Mouse (Mus musculus): ENCODE results near the gene Pdhb.

Pdhb gene

DNA sequence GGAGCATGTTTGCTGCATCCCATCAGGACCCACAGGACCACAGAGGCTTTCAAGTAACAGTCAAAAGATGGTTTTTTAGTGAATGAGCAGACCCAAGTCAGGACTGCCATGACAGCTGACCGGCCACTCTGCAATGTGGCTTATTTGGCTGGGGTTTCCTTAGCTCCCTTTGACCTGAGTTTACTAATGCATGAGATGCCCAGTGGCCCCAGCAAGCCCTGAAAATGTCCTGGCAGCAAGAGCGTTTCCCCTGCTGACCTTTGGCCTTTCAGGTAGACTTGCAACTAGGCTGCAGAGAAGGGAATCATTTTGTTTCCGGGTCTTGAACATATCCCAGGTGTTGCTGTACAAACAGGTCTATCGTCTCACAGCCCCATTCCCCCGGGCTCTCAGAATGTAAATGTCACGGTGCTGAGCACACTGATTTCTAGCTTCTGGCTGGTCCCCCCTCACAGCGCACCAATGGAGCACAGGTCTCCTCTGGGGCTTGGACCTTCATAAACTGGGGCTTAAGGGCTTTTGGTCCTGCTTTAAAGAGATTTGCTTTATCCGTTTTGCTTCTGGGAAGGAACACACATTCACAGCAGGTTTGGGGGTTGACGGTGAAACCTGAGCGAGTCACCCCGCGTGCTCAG, 18.6 kb upstream of the Pdhb start:
- no peak for DNase-seq (ENCODE audit: low read depth, low spot score)

DNA sequence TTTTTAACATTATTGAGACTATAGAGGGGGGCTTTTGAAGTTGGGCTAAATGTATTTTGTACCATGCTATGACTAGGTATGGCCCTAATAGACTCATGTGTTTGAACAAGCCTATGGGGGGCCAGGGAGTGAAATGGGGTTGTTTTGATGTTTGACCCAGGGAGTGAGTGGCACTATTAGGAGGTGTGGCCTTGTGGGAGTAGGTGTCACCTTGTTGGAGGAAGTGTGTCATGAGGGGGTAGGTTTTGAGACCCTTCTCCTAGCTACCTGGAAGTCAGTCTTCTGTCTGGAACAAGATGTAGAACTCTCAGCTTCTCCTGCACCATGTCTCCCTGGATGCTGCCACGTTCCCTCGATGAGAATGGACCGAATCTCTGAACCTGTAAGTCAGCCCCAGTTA, 17.7 kb upstream of the Pdhb start:
- DNase-seq (ENCODE audit: low read depth, low spot score), result no peak

DNA sequence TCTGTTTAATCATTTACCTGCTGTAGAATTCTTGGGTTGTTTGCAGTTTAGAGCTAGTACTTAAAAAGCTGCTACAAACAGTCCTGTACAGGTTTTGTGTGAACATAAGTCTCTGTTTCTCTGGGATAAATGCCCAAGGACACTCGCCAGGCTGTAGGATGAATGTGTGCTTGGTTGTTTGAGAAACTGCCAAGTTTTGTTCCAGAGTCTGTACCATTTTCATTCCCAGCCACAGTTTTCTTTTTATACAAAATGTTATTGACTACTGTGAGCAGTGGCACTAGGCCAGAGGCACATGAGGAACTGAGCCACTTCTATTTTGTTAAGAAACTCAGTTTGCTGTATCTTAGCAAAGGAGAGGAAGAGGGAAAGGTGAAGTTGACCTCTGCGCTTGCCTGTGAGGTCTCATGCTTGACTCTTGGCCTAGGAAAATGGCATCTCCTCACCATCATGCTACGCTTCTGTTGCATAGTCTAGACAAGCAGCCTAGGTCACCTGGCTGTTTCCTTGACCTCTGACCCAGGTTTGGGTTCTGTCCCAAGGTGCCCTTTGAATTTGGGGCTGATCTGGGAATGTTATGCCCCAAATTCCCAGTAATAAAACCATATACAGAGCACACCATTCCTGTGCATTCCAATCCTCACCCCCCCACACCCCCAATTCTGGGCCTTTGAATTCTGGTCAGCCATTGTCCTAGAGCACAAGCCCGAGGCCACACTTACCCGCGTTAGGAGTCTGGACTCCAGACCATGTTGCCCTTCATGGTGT, 13.6 kb upstream of the Pdhb start:
- no peak for DNase-seq (ENCODE audit: low read depth, low spot score)

DNA sequence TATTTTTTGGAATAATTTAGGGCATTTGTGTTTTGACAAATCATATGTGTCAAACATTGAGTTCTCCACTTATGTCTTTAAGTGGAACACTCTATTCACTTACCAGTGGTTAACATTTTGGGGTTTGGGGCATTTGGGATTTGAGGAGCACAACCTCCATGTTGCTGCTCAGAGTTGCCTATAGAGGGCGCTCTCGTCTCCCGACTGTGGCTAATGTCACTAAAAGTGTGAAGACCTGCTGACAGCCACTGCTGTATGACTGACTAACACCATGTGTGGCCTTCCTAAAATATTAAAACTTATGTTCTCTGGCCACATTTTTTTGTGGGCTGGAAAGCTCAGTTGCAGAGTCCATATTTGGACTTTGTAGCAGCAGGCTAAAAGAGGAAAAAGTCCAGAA, 10.5 kb upstream of the Pdhb start:
- DNase-seq (ENCODE audit: low read depth, low spot score), result peak; percentile 39

DNA sequence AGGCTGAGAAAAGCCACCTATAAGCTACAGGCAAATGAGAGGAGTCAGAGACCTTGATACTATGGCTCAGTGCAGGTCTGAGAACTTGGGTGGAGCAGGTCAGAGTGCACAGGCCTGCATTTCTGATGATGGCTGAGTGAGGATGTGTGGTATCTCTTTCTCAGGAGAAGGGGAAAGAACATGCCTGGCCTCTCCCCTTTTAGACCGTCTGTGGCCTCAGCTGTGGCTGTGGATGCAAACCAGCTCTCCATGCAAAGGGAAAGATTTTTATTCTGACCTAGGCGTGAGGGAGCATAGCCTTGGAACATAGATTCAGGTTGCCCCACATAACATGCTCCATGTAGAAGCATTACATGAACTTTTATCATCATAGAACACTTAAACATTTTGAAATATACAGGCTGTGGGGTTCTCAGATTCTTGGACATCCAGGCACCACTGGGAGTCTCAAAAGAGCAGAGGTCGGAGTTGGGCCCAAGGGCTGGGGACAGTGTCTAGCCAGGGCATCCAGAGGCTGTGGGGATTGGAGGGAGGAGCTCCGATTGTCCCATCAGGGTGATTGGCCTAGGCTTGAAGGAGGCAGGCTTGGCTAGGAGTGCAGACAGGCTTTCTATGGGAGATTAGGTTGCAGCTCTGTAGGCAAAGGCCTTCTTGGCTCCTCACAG, 7.7 kb upstream of the Pdhb start:
- DNase-seq (ENCODE audit: low read depth, low spot score), result no peak

DNA sequence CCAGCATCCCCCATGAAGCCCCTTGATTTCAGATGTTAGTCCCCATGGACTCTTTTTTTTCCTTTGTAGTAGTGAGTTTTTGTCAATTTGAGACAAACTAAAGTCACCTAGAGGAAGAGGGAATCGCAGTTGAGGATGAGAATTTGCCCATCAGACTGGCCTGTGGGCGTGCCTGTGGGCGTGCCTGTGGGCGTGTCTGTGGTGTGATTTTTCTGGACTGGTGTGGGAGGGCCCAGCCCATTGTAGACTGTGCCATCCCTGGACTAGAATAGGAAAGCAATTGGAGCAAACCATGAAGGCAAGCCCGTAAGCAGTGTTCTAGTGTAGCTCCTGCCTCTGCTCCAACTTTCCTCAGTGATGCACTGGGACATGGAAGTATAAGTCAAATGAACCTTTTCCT, 3.4 kb upstream of the Pdhb start:
- peak; percentile 59 for DNase-seq (ENCODE audit: low read depth, low spot score)

DNA sequence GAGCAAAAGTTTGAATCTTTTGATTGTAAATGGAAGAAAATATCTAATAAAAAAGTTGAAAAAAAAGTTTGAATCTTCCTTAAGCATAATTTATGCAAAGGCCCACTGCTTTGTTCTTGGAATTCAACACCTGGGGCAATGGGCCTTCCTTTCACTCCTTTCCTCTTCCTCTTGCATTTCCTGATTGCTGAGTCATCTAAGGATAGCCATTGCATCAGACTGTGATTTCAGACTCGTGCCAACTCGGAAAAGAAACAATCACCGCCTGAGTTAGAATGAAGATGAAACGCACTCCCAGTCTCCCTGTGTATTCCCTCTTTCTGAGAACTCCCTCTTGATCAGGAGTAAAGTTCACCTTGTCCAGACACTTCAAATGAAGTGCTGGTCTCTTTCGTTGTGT, 1.8 kb upstream of the Pdhb start:
- peak; percentile 84 for DNase-seq (ENCODE audit: low read depth, low spot score)

DNA sequence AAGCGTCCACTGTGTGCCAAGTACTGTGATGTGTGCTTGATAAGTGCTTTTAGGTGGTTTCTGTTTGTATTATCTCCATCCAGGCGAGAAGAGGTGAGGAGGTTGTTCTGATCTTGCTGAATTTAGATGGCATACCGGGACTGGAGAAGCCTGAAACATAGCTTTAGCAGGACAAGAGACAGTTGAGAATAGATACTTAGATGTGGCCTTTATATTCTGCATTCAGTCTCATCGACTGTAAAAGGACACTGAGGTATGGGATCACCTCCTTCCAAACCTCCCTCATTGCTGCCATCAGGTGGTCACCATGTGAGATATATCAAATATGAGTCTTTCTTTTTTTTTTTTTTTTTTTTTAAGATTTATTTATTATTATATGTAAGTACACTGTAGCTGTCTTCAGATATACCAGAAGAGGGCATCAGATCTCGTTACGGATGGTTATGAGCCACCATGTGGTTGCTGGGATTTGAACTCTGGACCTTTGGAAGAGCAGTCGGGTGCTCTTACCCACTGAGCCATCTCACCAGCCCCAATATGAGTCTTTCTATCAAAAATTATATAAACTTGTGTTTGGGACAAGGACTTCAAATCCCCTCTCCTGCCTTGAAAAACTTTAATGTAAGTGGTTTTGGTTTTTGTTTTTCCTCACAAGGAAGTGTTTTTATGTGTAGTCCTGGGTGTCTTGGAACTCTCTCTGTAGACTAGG, 871 bp upstream of the Pdhb start:
- DNase-seq (ENCODE audit: low read depth, low spot score), result peak; percentile 41

DNA sequence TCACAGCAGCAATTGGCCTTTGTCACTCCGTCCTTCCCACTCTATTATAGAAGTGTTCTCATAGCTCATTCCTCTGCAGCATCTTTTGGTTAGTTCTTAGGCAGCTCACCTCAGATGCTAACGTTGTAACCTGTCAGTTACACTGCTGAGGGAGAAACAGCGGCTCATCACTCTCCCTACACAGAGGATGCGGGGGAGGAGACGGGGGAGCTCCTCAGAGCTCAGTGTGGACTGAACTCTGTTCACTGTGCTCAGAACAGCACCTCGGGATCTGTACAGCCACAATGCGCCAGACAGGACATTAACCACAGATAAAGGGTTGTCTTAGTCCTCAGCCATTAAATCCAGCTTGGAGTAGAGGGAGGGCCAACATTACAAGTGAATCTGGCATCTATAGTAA, 8.4 kb downstream of the Pdhb start:
- DNase-seq (ENCODE audit: low read depth, low spot score), result no peak

DNA sequence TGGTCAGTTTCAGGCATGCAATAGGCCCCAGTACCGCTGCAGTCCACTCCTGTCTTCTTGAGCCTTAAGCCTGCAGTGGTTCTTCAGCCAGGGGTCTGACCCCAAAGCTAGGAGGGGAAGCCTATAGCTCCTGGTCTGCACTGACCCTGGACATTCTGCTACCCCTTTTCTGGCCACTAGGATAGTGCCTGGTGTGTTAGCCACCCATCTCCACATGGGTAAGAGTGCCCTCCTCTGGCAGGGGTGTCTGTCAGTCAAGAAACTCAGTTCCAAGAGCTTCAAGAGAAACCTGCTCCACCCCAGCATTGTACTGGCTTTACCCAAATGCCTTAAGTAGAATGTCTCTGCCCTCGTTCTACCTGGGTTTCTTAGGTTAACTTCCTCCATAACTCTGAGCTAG, 11.0 kb downstream of the Pdhb start:
- peak; percentile 43 for DNase-seq (ENCODE audit: low read depth, low spot score)

DNA sequence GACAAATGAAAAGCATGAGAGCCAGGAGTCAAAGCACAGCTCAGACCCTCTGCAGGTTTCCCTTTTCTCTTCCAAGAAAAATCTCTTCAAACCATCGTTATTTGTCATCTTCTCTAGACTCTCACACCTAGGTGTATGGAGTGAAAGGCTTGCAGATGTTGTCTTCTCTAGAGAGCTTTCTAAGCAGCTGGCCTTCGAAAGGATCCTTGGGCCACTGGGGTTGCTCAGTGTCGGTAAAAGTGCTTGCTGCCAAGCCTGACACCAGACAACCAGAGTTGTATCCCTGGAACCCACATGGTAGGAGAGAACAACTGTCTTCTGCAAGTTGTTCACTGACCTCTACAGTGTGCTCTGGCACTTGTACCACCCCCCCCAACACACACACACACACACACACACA, 13.7 kb downstream of the Pdhb start:
- DNase-seq (ENCODE audit: low read depth, low spot score), result no peak

DNA sequence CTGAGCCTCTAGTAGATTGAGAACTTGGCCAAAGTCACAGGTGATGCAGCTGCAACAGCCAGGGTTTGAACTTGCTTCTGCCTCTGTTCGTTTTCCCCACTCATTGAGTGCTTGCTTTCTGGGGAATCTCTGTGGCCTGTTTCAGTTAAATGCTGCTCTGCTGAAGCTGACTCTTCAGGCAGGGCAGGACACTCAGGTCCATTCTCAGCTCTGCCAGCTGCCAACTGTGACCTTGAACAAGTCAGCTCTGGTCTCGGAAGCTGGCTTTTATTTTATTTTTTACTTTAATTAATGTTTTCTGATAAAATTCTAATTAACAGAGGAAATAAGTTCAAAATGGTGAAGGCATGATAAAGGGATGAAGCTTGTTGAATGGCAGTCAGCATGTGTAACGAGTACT, 14.1 kb downstream of the Pdhb start:
- no peak for DNase-seq (ENCODE audit: low read depth, low spot score)

DNA sequence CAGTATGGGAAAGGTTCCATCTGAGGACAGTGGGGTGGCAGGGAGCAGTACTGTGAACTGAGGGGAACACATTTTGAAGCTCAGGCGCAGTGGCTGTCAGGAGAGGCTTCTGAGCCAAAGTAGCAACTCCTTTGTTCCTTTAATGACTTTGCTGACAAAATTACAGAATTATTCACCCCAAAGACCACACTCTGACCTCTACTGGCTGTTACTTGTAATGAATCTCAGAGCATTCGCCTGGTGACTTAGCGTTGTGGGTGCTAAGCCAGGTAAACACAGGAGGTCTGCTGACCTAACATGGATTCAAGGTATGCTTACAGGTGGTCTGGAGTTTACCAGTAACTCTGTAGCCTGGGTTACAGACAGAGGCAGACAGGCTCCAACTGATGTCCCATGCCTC, 15.9 kb downstream of the Pdhb start:
- peak; percentile 42 for DNase-seq (ENCODE audit: low read depth, low spot score)

DNA sequence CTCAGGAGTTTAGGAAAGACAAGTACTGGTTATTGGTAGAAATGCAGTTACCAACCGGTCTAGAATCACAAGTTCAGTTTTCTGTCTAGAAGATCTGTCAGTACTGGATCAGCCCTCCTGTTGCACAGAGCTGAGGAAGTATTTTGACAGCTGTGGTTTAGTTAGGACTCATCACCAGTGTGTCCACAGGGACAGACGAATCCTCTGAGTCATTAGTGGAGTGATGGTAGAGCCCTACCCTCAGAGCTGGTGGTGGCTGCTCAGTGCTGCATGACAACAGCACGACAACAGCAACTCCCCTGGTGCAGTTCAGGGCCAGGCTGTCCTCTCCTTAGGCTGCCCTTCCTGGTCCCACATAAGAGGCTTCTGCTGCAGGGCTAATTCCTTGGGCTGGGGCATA, 18.8 kb downstream of the Pdhb start:
- no peak for DNase-seq (ENCODE audit: low read depth, low spot score)

DNA sequence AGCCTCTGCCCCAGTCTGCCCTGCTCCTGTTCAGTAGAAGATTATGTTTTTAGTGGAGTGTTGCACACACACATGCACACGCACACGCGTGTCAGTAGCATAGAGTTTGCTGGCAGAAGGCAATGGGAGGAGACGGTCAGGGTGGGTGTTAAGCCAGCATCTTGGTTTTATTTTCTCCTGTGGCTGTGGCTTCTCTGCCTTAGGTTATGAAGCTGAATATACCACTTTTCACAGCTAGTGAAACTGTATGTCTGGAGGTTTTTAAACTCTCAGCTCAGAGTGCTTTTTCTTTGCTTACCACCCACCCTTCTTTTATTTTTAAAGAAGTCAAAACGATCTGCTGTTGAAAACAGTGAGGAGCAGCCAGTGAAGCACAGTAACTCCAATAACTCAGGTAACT, 21.1 kb downstream of the Pdhb start:
- no peak for DNase-seq (ENCODE audit: low read depth, low spot score)

DNA sequence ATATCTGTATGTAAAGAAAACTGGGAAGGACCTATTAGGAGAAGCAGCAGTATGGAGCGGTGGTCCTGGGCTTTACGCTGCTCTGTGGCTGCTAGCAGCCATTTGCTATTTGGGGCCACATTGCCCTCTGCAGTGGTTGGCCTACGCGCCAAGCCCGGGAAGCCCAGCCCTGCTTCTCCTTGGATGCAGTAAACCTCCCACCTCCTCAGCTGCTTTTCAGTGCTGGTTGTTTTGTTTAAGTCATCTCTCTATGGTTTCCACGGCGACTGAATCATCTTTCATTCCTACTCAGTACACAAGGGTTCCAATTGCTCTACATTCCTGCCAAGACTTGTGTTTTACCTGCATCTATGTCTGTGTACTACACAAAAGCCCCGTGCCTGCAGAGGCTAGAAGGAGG, 24.0 kb downstream of the Pdhb start:
- DNase-seq (ENCODE audit: low read depth, low spot score), result peak; percentile 60

DNA sequence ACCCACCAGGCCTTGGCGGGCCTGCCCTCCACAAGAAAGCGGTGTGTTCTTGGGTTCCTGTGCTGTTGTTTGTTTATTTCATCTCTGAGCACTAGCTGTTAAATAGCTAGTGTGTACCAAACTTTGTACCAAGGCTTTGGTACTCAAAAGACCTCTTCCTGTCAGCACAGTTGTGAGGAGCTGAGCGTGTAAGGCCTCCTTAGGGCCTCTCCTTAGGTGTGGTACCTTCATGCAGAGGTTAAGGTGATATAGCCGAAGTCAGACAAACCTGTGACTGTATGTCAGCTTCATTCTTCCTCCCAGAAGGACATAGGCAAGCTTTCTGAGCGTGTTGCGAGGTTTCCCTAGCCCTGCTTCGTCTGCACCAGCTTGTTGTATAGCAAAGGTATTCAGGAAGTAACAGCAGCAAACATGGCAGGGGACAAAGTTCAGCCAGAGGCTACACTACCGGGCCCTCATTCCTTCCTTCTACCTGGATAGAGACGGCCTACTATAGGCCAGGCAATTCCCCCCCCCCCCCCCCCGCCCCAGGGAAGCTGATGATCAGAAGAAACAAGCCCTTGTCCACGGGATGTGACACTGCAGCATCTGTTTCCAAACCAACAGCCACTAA, 26.1 kb downstream of the Pdhb start:
- no peak for DNase-seq (ENCODE audit: low read depth, low spot score)

DNA sequence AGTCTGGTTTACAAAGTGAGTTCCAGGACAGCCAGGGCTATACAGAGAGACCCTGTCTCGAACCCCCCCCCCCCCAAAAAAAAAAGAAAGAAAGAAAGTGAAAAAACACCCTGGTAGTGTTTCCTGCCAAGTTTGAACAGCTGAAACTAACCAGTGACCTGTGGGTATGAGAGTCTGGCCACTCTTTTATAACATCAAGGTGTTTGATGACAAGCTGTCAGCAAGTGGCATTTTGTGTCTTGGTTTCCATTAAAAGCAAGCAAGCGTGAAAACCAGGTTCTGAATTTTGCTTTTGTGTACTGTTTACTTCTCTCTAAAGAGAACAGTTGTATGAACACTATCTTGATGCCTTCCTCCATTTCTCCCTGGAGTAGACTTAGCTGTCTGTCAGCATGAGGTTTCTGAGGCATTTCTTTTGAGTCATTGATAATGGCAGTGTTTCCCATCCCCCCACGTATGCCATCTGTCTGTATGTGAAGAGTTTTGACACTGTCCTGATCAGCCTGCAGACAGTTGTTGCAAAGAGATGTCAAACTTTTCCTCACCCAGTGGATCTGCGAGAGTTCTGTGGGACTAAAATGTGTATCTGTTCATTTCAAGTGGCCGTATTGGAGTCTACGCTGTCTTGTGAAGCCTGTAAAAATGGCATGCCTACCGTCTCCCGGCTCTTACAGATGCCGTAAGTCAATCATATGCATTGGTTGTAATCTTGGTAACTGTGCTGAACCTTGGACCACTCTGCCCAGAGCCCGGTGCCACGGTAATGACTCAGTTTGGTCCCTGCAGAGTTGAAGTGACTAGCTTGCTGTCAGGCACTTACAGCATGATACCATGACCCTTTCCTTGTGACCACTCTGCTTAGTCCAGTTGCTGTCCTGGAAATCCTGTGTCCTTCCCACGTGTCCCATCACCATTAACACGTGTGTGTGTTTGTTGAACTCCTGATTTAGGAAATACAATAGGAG, 26.9 kb downstream of the Pdhb start:
- DNase-seq (ENCODE audit: low read depth, low spot score), result no peak

DNA sequence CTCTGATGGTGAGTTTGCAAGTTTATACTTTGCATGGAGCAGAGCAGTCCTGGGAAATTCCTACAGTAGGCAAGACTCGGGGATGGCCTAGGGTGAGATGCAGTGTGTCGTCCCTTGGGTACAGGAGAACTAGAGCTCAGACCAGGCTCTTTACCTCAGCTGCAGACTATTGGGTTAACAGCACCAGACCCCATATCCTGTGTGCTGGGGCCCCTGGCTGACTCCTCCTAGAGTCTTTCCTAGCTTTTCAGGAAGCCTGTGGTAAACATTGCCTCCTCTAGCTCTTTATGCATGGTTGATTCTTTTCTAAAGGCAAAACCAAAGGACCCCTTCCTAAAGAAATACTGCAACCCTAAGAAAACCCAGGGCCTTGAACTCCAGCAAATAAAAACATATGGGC, 31.7 kb downstream of the Pdhb start:
- DNase-seq (ENCODE audit: low read depth, low spot score), result no peak

DNA sequence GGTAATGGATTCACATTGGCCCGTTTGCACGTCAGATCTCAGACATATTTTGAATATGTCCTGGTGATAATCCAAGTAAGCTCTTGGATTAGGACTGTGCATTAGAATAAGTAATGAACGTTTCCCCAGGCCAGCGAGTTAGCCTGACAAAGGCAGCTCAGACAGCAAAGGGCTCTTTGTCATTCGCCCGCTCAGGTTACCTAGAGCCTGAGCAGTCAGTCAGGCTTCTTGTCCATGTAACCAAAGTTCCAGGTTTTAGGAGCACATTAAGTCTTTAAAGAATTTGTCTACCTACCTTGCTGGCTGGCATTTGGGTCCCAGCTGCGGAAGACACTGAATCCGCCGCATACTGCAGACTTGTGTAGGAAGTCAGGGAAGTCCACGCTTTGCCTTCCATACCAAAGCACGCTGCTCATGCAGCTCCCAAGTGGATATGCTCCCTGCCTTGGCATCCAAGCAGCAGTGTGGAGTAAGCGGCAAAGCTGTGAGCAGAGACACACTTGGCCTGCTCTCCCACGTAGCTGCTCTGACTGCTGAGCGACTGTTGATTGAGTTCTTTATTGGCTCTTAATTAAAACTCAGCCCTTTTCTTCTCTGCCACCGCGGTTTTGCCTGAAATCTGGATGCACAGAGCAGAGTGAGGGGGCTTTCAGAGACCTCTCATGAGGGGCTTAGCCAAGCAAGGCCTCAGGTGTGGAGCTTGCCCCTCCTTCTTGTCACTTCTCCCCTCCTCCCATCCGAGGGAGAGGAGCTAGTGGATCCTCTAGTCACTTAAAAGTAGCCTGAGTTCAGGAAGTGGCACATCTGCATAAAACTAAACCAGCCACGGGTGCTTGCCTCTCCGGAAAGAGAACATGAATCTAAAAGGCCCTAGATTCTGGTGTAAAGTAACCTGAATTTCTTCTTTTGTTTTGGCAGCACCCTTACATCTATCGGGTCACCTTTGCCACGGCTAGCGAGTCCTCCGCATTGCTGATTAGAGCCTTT, 32.8 kb downstream of the Pdhb start:
- DNase-seq (ENCODE audit: low read depth, low spot score), result peak; percentile 59

Data from ES-CJ7 (cell line).